ENCODE assay signal across 9 mouse cellular contexts in the genomic region with DNA sequence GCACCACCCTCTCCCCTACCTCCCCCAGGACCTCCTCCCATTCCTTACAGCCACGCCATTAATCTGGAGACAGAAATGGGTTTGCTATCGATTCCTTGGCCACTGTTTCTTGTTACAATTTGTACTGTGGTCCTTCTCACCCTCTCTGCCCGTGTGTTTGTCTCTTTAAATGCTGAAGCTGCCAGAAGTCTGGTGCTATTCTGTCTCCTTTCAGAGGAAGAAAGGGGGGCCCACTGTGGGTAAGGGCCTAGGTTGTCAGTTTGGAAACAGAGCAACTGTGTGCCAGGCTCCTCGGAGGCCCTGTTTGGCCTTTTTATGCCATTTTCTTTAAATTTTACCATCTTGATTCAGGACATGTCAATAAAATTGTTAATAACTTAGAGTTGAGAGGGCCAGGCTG. TPM values are rescaled to one million over a fixed set of nuclear protein-coding genes. Genes with fewer than 3 reads are reported as not detected.
A peak's percentile ranks its signal among the peaks of the same experiment; 100 is the strongest.
DNase-seq lines count a peak whose midpoint lies in the region; ATAC-seq and TF ChIP-seq lines count a peak whose summit lies in the region.
"Had no signal": no experiment of that assay in that cellular context is flagged by ENCODE, and none has a peak within 500 bp of the region (broad histone marks: within the 10 kb centered on the region; RNA-seq: fewer than 3 reads in every experiment).

No protein-coding gene starts in this region.

- TF ChIP-seq CTCF in midbrain, postnatal 0 days (IDR thresholded peaks at IDR 0.05) = no peak
- TF ChIP-seq CTCF in cerebellum, adult 2 months (IDR thresholded peaks at IDR 0.05; ENCODE audit: borderline replicate concordance, insufficient read depth, low read depth, low read length) = no peak

- ATAC-seq in heart, embryonic 16.5 days (replicated peaks; ENCODE audit: extremely low read depth, insufficient read depth, low FRiP score) = peak; percentile 37; the same call in 1 of the 2 replicates
- ATAC-seq in embryonic facial prominence, embryonic 12.5 days (ENCODE audit: insufficient number of reproducible peaks, insufficient read depth, low FRiP score, low TSS enrichment) = no peak
- no peak for ATAC-seq in hindbrain, embryonic 15.5 days (ENCODE audit: low FRiP score, low read depth)
- no peak for ATAC-seq in midbrain, postnatal 0 days (ENCODE audit: low FRiP score)

- 28% methylated on average over 4 of the region's 4 CpGs for WGBS in heart, embryonic 16.5 days
- WGBS in embryonic facial prominence, embryonic 12.5 days = 38% methylated on average over 4 of the region's 4 CpGs
- 25% methylated on average over 4 of the region's 4 CpGs for WGBS in hindbrain, embryonic 15.5 days
- WGBS in midbrain, postnatal 0 days = 28% methylated on average over 4 of the region's 4 CpGs
- 53% methylated on average over 4 of the region's 4 CpGs for WGBS in cerebellum, adult 2 months

- TF ChIP-seq POLR2A in cerebellum, adult 2 months (IDR thresholded peaks at IDR 0.05; ENCODE audit: borderline replicate concordance, insufficient read depth, low read length) = no peak

- peak overlapping the region; percentile 5; the same call in 1 of the 2 replicates for H3K4me3 ChIP-seq in heart, embryonic 16.5 days (ENCODE audit: low read length)
- 0 out of 2 replicates have a peak overlapping the region, but pooled peaks have one; percentile 4 for H3K4me3 ChIP-seq in embryonic facial prominence, embryonic 12.5 days
- peak overlapping the region; percentile 14; the same call in 1 of the 2 replicates for H3K4me3 ChIP-seq in hindbrain, embryonic 15.5 days
- H3K4me3 ChIP-seq in midbrain, postnatal 0 days (ENCODE audit: low read depth, low read length) = no peak overlapping the region
- H3K4me3 ChIP-seq in cerebellum, adult 2 months (replicated peaks; ENCODE audit: insufficient read depth, low read depth, low read length) = no peak overlapping the region

- intact Hi-C loops in heart, postnatal 36 days (cut with DNase I) = no loop called here

- H3K27me3 ChIP-seq in heart, embryonic 16.5 days (ENCODE audit: control insufficient read depth, insufficient read depth, low read length) = no peaks in the 10 kb centered on the region; the same call in 1 of the 2 replicates
- H3K27me3 ChIP-seq in embryonic facial prominence, embryonic 12.5 days = no peaks in the 10 kb centered on the region
- no peaks in the 10 kb centered on the region for H3K27me3 ChIP-seq in hindbrain, embryonic 15.5 days
- H3K27me3 ChIP-seq in midbrain, postnatal 0 days (ENCODE audit: insufficient read depth, low read length) = no peaks in the 10 kb centered on the region
- no peaks in the 10 kb centered on the region for H3K27me3 ChIP-seq in cerebellum, adult 2 months (ENCODE audit: control insufficient read depth, insufficient read depth, low read length)

- H3K9ac ChIP-seq in heart, embryonic 16.5 days (ENCODE audit: low read length) = peak overlapping the region; percentile 54
- H3K9ac ChIP-seq in embryonic facial prominence, embryonic 12.5 days = no peak overlapping the region
- H3K9ac ChIP-seq in hindbrain, embryonic 15.5 days = no peak overlapping the region
- H3K9ac ChIP-seq in midbrain, postnatal 0 days (replicated peaks; ENCODE audit: low read length, poor library complexity, severe bottlenecking) = peak overlapping the region; percentile 8; the same call in 1 of the 2 replicates

- peak overlapping the region; percentile 50 for H3K4me2 ChIP-seq in heart, embryonic 16.5 days (ENCODE audit: low read depth, low read length)
- H3K4me2 ChIP-seq in embryonic facial prominence, embryonic 12.5 days (replicated peaks) = peak overlapping the region; percentile 34
- H3K4me2 ChIP-seq in hindbrain, embryonic 15.5 days = peak overlapping the region; percentile 46
- peak overlapping the region; percentile 36 for H3K4me2 ChIP-seq in midbrain, postnatal 0 days (ENCODE audit: low read depth, low read length, poor library complexity, severe bottlenecking)

- no peaks in the 10 kb centered on the region for H3K36me3 ChIP-seq in heart, embryonic 16.5 days (ENCODE audit: control insufficient read depth, insufficient read depth)
- no peaks in the 10 kb centered on the region for H3K36me3 ChIP-seq in embryonic facial prominence, embryonic 12.5 days
- no peaks in the 10 kb centered on the region for H3K36me3 ChIP-seq in hindbrain, embryonic 15.5 days
- no peaks in the 10 kb centered on the region for H3K36me3 ChIP-seq in midbrain, postnatal 0 days (ENCODE audit: insufficient read depth, low read length)

- no peak for DNase-seq in heart, postnatal 36 days
- no peak for DNase-seq in midbrain, postnatal 0 days (ENCODE audit: low spot score)
- no peak for DNase-seq in spleen, postnatal 14 days (ENCODE audit: low spot score in 2 of 2)
- DNase-seq in cerebellum, adult 11 months = no peak
- no peak for DNase-seq in cerebellum, adult 2 months

- H3K27ac ChIP-seq in heart, embryonic 16.5 days (ENCODE audit: low read length) = peak overlapping the region; percentile 48
- H3K27ac ChIP-seq in embryonic facial prominence, embryonic 12.5 days = peak overlapping the region; percentile 12; the same call in 1 of the 2 replicates
- no peak overlapping the region for H3K27ac ChIP-seq in hindbrain, embryonic 15.5 days (replicated peaks)
- H3K27ac ChIP-seq in midbrain, postnatal 0 days (ENCODE audit: low read depth, low read length) = no peak overlapping the region
- H3K27ac ChIP-seq in cerebellum, adult 2 months (ENCODE audit: insufficient read depth, low read length) = no peak overlapping the region

- peaks cover 17% of the 10 kb centered on the region for H3K4me1 ChIP-seq in heart, embryonic 16.5 days (ENCODE audit: control insufficient read depth, insufficient read depth, low read length)
- H3K4me1 ChIP-seq in embryonic facial prominence, embryonic 12.5 days = peaks cover 17% of the 10 kb centered on the region
- H3K4me1 ChIP-seq in hindbrain, embryonic 15.5 days (replicated peaks) = peaks cover 26% of the 10 kb centered on the region
- peaks cover 11% of the 10 kb centered on the region for H3K4me1 ChIP-seq in midbrain, postnatal 0 days (ENCODE audit: insufficient read depth, low read length)
- H3K4me1 ChIP-seq in cerebellum, adult 2 months (ENCODE audit: control insufficient read depth, insufficient read depth, low read length) = peaks cover 48% of the 10 kb centered on the region

- no peaks in the 10 kb centered on the region for H3K9me3 ChIP-seq in heart, embryonic 16.5 days (replicated peaks; ENCODE audit: control insufficient read depth, low read length)
- no peaks in the 10 kb centered on the region for H3K9me3 ChIP-seq in embryonic facial prominence, embryonic 12.5 days
- H3K9me3 ChIP-seq in hindbrain, embryonic 15.5 days = no peaks in the 10 kb centered on the region
- no peaks in the 10 kb centered on the region for H3K9me3 ChIP-seq in midbrain, postnatal 0 days (ENCODE audit: low read length)

RNA-seq across cellular contexts. Expression of gene Adam11, which starts 6.8 kb away (rescaled TPM):
- 5.2 and 5.3 TPM in 2 replicates for polyA plus RNA-seq in heart, embryonic 16.5 days (2015; fragmentation: Nextera tagmentation; extraction: Ambion mirVana)
- total RNA-seq in heart, postnatal 36 days (2021) = 1 to 10 TPM; 4.1 to 6.2 TPM
- 23.2 and 25.0 TPM in 2 replicates for polyA plus RNA-seq in embryonic facial prominence, embryonic 12.5 days (2016; fragmentation: Nextera tagmentation; extraction: Ambion mirVana)
- polyA plus RNA-seq in hindbrain, embryonic 15.5 days (2015; fragmentation: Nextera tagmentation; extraction: Ambion mirVana) = 25.6 and 25.9 TPM in 2 replicates
- 43.8 and 46.9 TPM in 2 replicates for total RNA-seq in midbrain, postnatal 0 days (2014; rRNA removed)
- polyA plus RNA-seq in midbrain, postnatal 0 days (2015; fragmentation: Nextera tagmentation; extraction: Ambion mirVana) = 21.5 and 22.3 TPM in 2 replicates
- polyA plus RNA-seq in cerebellum, adult 2 months (2012; rRNA removed) = 207 and 239 TPM in 2 replicates
- total RNA-seq: CH12.LX had no signal

RNA-seq across cellular contexts. Expression of gene Ccdc43, which starts 56.8 kb away (rescaled TPM):
- polyA plus RNA-seq in heart, embryonic 16.5 days (2015; fragmentation: Nextera tagmentation; extraction: Ambion mirVana) = 34.4 and 38.2 TPM in 2 replicates
- total RNA-seq in heart, postnatal 36 days (2021) = 10 to 100 TPM; 19.6 to 24.9 TPM
- 49.3 and 52.1 TPM in 2 replicates for polyA plus RNA-seq in embryonic facial prominence, embryonic 12.5 days (2016; fragmentation: Nextera tagmentation; extraction: Ambion mirVana)
- 34.2 and 35.5 TPM in 2 replicates for polyA plus RNA-seq in hindbrain, embryonic 15.5 days (2015; fragmentation: Nextera tagmentation; extraction: Ambion mirVana)
- total RNA-seq in midbrain, postnatal 0 days (2014; rRNA removed) = 23.9 and 31.0 TPM in 2 replicates
- 33.8 and 35.1 TPM in 2 replicates for polyA plus RNA-seq in midbrain, postnatal 0 days (2015; fragmentation: Nextera tagmentation; extraction: Ambion mirVana)
- 24.6 and 25.0 TPM in 2 replicates for polyA plus RNA-seq in cerebellum, adult 2 months (2012; rRNA removed)

Comparison
In these comparisons a context has a peak if more than half of its experiments do, and no peak if none do; other contexts are left out.
1. H3K27ac ChIP-seq: peak in heart, embryonic 16.5 days (single experiment) and embryonic facial prominence, embryonic 12.5 days (single experiment); none in hindbrain, embryonic 15.5 days (single experiment), midbrain, postnatal 0 days (single experiment) and cerebellum, adult 2 months (single experiment).
2. H3K4me3 ChIP-seq: peak in heart, embryonic 16.5 days (single experiment), embryonic facial prominence, embryonic 12.5 days (single experiment) and hindbrain, embryonic 15.5 days (single experiment); none in midbrain, postnatal 0 days (single experiment) and cerebellum, adult 2 months (single experiment).
3. H3K9ac ChIP-seq: peak in heart, embryonic 16.5 days (single experiment) and midbrain, postnatal 0 days (single experiment); none in embryonic facial prominence, embryonic 12.5 days (single experiment) and hindbrain, embryonic 15.5 days (single experiment).
4. Peak in every context shown above with its lines, with median percentiles within 50 percentile points of each other: H3K4me2 ChIP-seq.